Mouse (Mus musculus): ENCODE measurements around the gene Zscan12. TPM values are rescaled to one million over a fixed set of nuclear protein-coding genes. Genes with fewer than 3 reads are reported as not detected.

The Zscan12 gene
- 1 to 10 TPM; 7.0 to 8.2 TPM for total RNA-seq (2021)
- long read RNA-seq, experiment 1, full-length matches to known transcripts: 4 of 6 reads
- long read RNA-seq, experiment 1, partial matches to known transcripts: 2 of 6 reads
- long read RNA-seq, experiment 1, other reads (novel, unspliced or antisense): 0 of 6 reads
- long read RNA-seq, experiment 2, full-length matches to known transcripts: 5 of 5 reads
- long read RNA-seq, experiment 2, partial matches to known transcripts: 0 of 5 reads
- long read RNA-seq, experiment 2, other reads (novel, unspliced or antisense): 0 of 5 reads

DNA sequence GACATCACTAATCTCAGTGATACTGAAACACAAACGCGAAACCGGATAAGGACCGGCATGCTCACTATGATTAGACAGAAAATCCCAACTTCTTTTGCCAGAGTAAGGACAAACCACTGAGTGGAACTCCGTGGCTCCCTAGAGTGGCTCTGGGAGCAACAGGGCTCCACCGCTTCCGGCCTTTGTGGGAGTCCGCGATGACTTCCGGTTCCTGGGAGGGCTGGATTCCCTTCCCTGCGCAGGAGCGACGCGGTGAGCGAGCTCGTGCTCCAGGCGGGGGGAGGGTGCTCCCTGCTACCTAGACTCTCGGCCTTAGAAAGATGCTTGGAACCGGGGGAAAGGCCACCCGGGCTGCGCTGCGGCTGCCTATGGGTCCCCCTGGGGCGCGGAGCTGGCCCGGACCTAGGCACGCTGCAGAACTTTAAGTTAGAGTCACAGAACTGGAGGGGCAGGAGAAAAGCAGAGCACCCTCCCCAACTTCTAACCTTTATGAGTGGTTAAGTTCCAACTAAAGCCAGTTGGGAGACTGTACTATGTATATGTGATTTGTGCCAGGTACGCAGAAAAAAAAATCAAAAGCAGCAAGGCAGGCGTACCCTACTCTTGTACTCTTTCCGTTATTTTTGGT is at the start of gene Zscan12:
Gene Zscan12 (plus strand): TSS at position 200 of the 628 bp plus-strand sequence.
- TF ChIP-seq CTCF (IDR thresholded peaks at IDR 0.05): no peak
- intact Hi-C loops (cut with DNase I): loop anchor here (1.0 to 5.0 kb wide), 4 partner anchors 40 to 169 kb away; partner anchors contain the start of genes Nkapl, Zkscan3, Zkscan8 and Zscan26
- Histone ChIP-seq H3K4me3 (peak within 1 kb of the TSS; percentile 93), H3K27ac (peak within 1 kb of the TSS; percentile 81)
- peak; percentile 87 to 90 for DNase-seq (ENCODE audit: extremely low spot score in 1 of 2, low spot score in 2 of 2)

DNA sequence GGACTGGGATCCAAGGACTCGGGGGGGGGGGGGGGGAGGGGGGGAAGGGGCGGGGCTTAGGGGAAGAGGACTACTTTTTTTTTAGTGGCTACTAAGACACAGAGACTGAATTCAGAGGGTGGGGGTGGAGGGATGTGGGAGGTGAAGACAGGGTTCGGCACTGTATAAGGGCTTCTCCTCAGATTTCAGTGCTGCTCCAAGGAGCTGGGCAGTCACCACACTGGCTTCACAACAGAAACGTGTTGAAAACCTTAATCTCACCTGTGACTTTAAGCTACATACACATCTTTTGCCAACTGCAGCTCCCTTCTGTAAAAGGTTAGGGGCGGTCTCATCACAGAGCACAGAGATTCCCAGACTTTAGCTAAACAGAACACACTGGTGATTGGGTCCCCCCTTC is 49.8 kb upstream of the Zscan12 start:
- TF ChIP-seq CTCF (IDR thresholded peaks at IDR 0.05): no peak
- intact Hi-C loops (cut with DNase I): no loop called here
- DNase-seq (ENCODE audit: extremely low spot score in 1 of 2, low spot score in 2 of 2): no peak
- H3K4me3 ChIP-seq: no peak overlapping the region
- no peak overlapping the region for H3K27ac ChIP-seq

- no peak overlapping the region for H3K27ac ChIP-seq
- DNase-seq (ENCODE audit: extremely low spot score in 1 of 2, low spot score in 2 of 2): no peak
- intact Hi-C loops (cut with DNase I): no loop called here
- H3K4me3 ChIP-seq: no peak overlapping the region
- no peak for TF ChIP-seq CTCF (IDR thresholded peaks at IDR 0.05)
Observed at GRCm38 (mm10) chr13:21313903-21314302, 48.7 kb upstream of the Zscan12 start.

- DNase-seq (ENCODE audit: extremely low spot score in 1 of 2, low spot score in 2 of 2): no peak
- no peak for TF ChIP-seq CTCF (IDR thresholded peaks at IDR 0.05)
- intact Hi-C loops (cut with DNase I): no loop called here
- Histone ChIP-seq H3K27ac (no peak overlapping the region), H3K4me3 (no peak overlapping the region)
Observed at GRCm38 (mm10) chr13:21320262-21320661, 42.4 kb upstream of the Zscan12 start.

GRCm38 (mm10) chr13:21321890-21322494 is 40.6 kb upstream of the Zscan12 start:
- Histone ChIP-seq H3K27ac (no peak overlapping the region), H3K4me3 (peak overlapping the region; percentile 49)
- intact Hi-C loops (cut with DNase I): no loop called here
- TF ChIP-seq CTCF (IDR thresholded peaks at IDR 0.05): no peak
- peak; percentile 17 to 31 for DNase-seq (ENCODE audit: extremely low spot score in 1 of 2, low spot score in 2 of 2)

- no peak overlapping the region for H3K27ac ChIP-seq
Observed at GRCm38 (mm10) chr13:21322509-21323375, 39.9 kb upstream of the Zscan12 start.

DNA sequence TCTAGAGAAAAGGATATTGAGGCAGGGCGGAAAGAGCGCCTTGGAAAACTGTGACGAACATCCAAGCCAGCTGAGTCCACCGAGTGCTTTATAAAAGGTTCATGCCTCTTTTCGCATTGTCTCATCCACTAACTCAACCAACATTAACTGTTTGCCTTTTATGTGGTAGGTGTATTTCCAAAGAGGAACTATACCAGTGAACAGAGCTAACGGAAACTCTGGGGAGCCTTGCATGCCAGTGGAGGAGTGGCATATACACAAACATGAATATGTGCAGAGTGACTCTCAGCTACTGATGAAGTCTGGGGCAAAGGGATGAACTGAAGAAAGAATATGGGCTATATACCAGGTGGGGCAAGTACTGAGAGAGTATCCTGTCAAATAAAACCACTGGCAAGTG is 39.2 kb upstream of the Zscan12 start:
- TF ChIP-seq CTCF (IDR thresholded peaks at IDR 0.05): no peak
- Histone ChIP-seq H3K27ac (no peak overlapping the region), H3K4me3 (peak overlapping the region; percentile 49)
- intact Hi-C loops (cut with DNase I): no loop called here
- no peak for DNase-seq (ENCODE audit: extremely low spot score in 1 of 2, low spot score in 2 of 2)

More at GRCm38 (mm10) chr13:21322509-21323375, 39.9 kb upstream of the Zscan12 start:
- peak; percentile 73 to 74 for DNase-seq (ENCODE audit: extremely low spot score in 1 of 2, low spot score in 2 of 2)
- intact Hi-C loops (cut with DNase I): no loop called here
- peak overlapping the region; percentile 49 for H3K4me3 ChIP-seq
- no peak for TF ChIP-seq CTCF (IDR thresholded peaks at IDR 0.05)

GRCm38 (mm10) chr13:21326191-21326590 is 36.4 kb upstream of the Zscan12 start:
- intact Hi-C loops (cut with DNase I): loop anchor here (2.0 to 5.0 kb wide), 4 partner anchors 49 to 153 kb away; no protein-coding TSS in a partner anchor
- TF ChIP-seq CTCF (IDR thresholded peaks at IDR 0.05): peak; percentile 70
- Histone ChIP-seq H3K27ac (no peak overlapping the region), H3K4me3 (peak overlapping the region; percentile 60; the same call in 1 of the 2 replicates)
- no peak for DNase-seq (ENCODE audit: extremely low spot score in 1 of 2, low spot score in 2 of 2)

DNA sequence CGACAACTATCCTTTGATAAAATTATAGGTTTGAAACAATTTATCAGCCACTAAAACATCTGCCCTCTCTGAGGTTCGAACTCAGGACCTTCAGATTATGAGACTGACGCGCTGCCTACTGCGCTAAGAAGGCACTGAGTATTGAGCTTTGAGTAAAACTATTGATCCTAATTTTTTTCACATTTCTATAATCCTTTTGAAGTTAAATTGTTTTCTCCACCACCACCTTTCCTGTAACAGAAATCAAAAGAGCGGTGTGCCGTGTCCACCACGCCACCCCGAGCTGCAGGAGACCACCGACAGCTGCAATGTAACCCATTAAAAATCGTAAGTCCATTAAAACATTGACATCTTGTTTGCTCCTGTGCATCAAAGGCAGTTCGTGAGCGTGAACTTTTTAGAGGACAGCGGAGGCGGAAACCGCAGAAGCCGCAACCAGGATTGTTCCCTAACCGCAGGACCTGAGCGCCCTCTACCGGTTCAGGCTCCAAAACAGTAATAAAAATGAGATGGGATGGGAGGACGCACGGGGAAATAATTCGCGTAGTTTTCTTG is 35.9 kb upstream of the Zscan12 start:
- peak; percentile 82 to 85 for DNase-seq (ENCODE audit: extremely low spot score in 1 of 2, low spot score in 2 of 2)
- no peak overlapping the region for H3K27ac ChIP-seq
- H3K4me3 ChIP-seq: peak overlapping the region; percentile 60
- peak; percentile 82 for TF ChIP-seq CTCF (IDR thresholded peaks at IDR 0.05)
- intact Hi-C loops (cut with DNase I): loop anchor here (2.0 to 5.0 kb wide), 4 partner anchors 50 to 154 kb away; no protein-coding TSS in a partner anchor

DNA sequence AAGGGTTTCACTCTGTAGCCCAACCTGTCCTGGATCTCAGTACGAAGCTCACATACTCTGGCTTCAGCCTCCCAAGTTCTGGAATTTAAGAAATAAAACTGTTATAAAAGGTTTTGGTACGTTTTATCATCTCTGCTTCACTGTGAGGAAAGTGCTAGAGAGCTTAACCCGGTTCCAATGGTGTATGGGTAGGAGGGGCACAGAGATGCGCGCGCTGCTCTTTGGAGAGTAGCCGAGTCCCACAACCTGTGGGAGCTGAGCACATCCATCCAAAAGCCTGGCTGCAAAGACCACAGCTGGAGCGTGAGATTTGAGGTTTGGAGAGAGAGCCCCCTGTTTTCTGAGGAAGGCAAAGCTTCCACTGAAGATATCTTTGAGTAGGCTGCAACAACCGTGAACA is 35.2 kb upstream of the Zscan12 start:
- no peak for TF ChIP-seq CTCF (IDR thresholded peaks at IDR 0.05)
- intact Hi-C loops (cut with DNase I): loop anchor here (2.0 to 5.0 kb wide), 4 partner anchors 51 to 155 kb away; no protein-coding TSS in a partner anchor
- Histone ChIP-seq H3K27ac (no peak overlapping the region), H3K4me3 (peak overlapping the region; percentile 60)
- DNase-seq (ENCODE audit: extremely low spot score in 1 of 2, low spot score in 2 of 2): no peak

DNA sequence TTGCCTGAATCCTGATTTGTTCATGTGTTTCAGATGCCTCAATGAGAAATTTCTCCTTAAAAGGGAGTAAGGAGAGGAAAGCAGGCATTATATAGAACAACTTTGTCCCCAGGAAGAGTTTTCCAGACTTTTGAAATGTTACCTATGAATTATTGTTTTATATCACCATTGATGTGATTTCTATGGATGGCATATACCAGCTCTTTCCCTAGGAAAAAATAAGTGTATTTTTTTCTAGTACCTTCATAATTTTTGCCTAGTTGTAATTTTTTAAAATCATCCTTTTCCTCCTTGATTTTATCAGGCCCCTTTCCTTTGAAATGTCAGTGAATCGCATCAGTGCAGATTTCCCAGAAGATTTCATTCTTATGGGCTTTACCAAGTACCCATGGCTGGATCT is 16.0 kb upstream of the Zscan12 start, which contains the start of gene Olfr1367:
Gene Olfr1367 (plus strand): TSS at position 301 of the 400 bp plus-strand sequence.
- intact Hi-C loops (cut with DNase I): no loop called here
- no peak for TF ChIP-seq CTCF (IDR thresholded peaks at IDR 0.05)
- Histone ChIP-seq H3K27ac (no peak within 1 kb of the TSS), H3K4me3 (no peak within 1 kb of the TSS)
- DNase-seq (ENCODE audit: extremely low spot score in 1 of 2, low spot score in 2 of 2): no peak
